Mouse (Mus musculus) lung, adult 18-20 months (tissue): ENCODE data around the gene Tmem98.

Experiments
- DNase-seq, 2 experiments: peaks; one replicate each; pipeline ENCODE4 v3.0.0; 2022; ENCODE audit warnings: mixed read lengths in 2 of 2

Tmem98 gene

GRCm38 (mm10) chr11:80856827-80857226 lies 46.9 kb downstream of the Tmem98 start:
- no peak for DNase-seq

GRCm38 (mm10) chr11:80858065-80858464 lies 48.1 kb downstream of the Tmem98 start, which contains the start of gene Spaca3:
Gene Spaca3, plus strand, starts transcription at chr11:80858365.
- no peak for DNase-seq

DNA sequence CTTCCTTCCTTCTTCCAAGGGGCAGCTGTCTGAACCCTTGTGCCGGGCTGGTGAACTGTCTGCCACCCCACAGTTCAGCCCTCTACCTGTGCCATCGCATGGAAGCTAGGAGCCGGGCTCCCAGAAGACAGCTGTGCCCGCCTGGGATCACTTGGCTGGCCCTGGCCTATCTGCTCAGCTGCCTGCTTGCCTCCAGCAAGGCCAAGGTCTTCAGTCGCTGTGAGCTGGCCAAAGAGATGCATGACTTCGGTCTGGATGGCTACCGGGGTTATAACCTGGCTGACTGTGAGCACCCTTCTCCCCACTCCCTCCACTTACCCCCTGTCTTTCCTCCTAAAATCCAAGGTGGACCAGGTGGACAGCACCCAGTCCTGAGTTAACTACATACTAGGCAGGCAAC lies 53.0 kb downstream of the Tmem98 start:
- no peak for DNase-seq

DNA sequence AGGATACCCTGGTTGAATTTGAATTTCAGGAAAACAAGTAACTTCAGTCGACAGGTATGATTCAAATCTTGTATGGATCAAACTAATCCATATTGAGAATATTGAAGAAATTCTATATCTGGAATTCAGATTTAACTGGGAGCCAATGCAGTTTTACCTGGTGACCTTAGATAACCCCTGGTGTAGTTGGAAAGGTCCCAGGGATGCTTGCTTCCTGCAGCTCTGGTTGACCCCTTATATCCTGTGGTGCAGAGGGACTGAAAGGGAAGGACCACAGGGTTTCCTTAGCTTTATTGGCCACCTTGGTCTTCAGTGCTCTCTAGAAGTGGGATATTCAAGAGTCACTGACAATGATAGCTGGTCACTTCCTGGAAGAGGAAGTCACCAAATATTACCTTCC lies 58.1 kb downstream of the Tmem98 start:
- no peak for DNase-seq
